Mouse (Mus musculus): Measurements from ENCODE around the gene Mxd1.

The Mxd1 gene

DNA sequence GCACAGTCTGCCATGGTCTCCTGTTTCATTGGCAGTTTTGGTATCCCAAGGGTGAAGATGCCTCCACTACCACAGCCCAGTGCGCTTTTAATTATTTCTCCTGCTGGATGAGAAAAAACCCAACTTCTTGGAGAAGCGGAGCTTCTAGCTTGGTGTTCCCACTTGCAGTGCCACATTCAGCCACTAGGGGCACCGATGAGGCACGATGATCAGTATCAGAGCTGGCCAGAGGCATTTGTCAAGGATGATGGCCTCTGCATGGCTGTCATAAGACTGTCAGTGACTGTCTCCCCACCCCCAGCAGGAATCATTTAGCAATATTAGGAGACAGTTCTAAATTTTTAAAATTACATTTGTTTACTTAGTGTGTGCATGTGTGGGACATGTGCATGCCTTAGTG is 69.8 kb downstream of the Mxd1 start:
- DNase-seq (ENCODE audit: low spot score): peak; percentile 63

- DNase-seq (ENCODE audit: low spot score): no peak
These were observed 70.2 kb downstream of the Mxd1 start for GRCm38 (mm10) chr6:86598742-86599193.
